Mouse (Mus musculus) adipocyte (in vitro differentiated cells): ENCODE data around the gene Crim1.

ENCODE experiments used
- DNase-seq: peaks from one replicate; pipeline ENCODE4 v3.0.0-alpha.2; 2016; ENCODE audit warnings: low spot score

Gene Crim1

DNA sequence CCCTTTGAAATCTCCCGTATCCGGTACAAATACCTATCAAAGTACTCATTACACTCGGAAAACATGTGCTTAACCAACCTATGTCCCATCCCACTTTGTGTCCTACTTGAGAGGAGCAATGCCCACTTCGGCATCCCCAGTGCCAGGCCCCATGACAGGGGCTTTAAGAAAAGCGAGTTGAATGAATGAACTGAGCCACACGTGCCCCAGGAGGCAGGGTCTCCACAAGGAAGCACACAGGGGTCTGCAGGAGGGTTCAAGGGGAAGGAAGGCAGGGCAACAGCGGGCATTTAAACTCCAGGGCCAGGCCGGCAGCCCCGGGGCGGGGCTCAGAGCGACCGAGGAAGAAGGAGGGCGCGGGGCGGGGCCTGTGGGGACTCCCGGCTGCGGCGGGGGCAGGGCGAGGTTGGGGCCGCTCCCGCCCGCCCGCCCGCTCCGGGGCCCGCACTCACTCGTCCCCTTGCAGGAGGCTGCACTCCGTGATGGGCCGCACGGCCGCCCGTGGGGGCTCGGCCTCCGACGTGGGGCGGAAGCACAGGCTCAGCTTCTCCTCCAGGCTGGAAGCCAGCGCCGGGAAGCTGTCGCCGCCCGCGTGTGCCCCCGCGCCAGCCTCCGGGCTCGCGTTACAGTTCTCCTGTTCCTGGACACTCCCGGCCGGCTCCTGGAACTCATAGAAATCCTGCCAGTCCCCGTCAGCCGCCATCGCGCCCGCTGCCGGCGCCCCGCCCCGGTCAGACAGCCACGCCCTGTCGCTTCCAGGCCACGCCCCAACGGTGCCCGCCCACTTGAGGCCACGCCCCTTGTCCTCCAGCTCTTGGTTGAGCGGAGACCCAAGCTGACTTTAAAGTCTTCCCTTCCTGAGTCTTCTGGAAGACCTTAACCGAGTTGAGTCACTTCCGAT is 217.6 kb downstream of the Crim1 start, which contains the start of gene Fez2:
Gene Fez2, minus strand, starts transcription at position 772 of the 901 bp plus-strand sequence.
- DNase-seq: peak; percentile 89

DNA sequence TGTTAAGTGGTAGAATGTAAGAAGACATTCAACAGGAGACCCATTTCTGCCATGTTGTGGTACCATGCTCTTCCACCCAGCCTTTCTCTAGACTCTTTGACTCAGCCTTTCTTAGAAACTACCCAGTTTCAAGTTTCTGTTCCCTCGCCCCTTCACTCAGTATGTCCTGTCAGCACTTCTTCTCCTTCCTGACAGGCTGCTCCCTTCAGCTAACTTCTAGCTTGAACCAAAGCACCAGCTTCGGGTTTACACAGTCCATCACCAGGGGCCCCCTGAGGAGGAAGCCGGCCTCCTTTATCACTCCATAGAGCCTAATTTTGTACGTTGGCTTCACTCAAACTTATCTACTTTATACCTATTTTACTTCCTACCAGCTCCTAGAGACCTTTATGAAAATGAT is 219.2 kb downstream of the Crim1 start:
- DNase-seq: no peak

DNA sequence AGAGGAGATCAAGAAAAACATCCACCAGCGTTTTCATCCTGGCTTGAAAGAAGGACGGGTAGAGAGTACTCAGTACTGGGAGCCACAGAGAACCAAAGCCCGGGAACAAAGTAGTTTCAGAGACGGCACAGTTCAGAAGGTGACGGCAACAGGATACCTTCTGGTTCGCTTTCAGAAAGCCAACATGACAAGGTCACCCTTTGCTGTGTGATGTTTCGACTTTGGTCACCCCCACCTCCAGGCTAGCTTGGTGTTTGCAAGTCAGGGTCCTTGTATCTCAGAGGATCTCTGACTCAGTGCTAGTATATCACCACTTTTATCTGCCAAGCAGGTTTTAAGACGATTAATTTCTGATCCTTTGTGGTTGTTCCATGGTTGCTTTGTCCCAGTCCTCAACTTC is 225.0 kb downstream of the Crim1 start:
- no peak for DNase-seq
